In the genomic region with DNA sequence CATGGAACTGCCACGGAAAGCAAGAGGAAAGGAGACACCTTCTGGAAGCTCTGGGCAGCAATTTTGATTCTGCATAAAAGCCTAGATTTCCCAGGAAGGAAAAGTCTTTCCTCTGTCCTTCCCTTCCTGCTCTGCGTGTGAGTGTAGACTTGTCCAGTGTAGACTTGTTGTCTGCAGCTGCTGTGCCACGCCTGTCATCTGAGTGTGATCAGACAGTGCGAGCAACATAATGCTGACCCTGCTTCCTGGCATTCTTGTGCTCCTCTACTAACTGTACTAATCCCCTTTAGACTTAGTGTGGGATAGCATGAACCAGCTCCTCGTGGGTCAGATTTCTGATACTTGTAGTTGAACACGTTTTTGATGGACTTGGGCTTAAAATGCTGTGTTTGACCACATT, we compare ENCODE assay signal across 15 mouse cellular contexts.
"Had no signal": no experiment of that assay in that cellular context is flagged by ENCODE, and none has a peak within 500 bp of the region (broad histone marks: within the 10 kb centered on the region; RNA-seq: fewer than 3 reads in every experiment).

No protein-coding gene starts in this region.

- ATAC-seq: intestine, postnatal 0 days; midbrain, embryonic 16.5 days had no signal

- DNase-seq: kidney, adult 9 months; kidney, postnatal 10 days; kidney, postnatal 4 days; lung, embryonic 14.5 days; lung, postnatal 14 days; thymus, postnatal 4 days had no signal

- H3K27me3 ChIP-seq: liver, embryonic 15.5 days; megakaryocyte, embryonic 14.5 days; neural tube, embryonic 12.5 days had no signal

- H3K9me3 ChIP-seq: liver, embryonic 15.5 days; megakaryocyte, embryonic 14.5 days; neural tube, embryonic 12.5 days had no signal

- H3K36me3 ChIP-seq: liver, embryonic 15.5 days; neural tube, embryonic 12.5 days had no signal

- H3K4me2 ChIP-seq: liver, embryonic 11.5 days; liver, embryonic 15.5 days; lung, embryonic 14.5 days; midbrain, embryonic 11.5 days; neural tube, embryonic 12.5 days had no signal

- H3K4me3 ChIP-seq: liver, embryonic 15.5 days; megakaryocyte, embryonic 14.5 days; neural tube, embryonic 12.5 days had no signal

- H3K4me1 ChIP-seq: liver, embryonic 15.5 days; megakaryocyte, embryonic 14.5 days had no signal

- H3K9ac ChIP-seq: liver, embryonic 15.5 days; lung, embryonic 14.5 days; neural tube, embryonic 12.5 days had no signal

- H3K27ac ChIP-seq: liver, embryonic 15.5 days; macrophage; neural tube, embryonic 12.5 days; stomach, postnatal 0 days had no signal
